Mouse (Mus musculus): ENCODE results near the gene Dr1. TPM values are rescaled to one million over a fixed set of nuclear protein-coding genes. Genes with fewer than 3 reads are reported as not detected.
"Not testable (repeated sequence)": the region's sequence is repeated elsewhere in the genome, so short reads cannot be mapped to it uniquely, and the experiment has no call there.

Gene Dr1
- polyA plus RNA-seq (2016; fragmentation: Nextera tagmentation; extraction: Ambion mirVana): 55.8 and 57.5 TPM in 2 replicates

DNA sequence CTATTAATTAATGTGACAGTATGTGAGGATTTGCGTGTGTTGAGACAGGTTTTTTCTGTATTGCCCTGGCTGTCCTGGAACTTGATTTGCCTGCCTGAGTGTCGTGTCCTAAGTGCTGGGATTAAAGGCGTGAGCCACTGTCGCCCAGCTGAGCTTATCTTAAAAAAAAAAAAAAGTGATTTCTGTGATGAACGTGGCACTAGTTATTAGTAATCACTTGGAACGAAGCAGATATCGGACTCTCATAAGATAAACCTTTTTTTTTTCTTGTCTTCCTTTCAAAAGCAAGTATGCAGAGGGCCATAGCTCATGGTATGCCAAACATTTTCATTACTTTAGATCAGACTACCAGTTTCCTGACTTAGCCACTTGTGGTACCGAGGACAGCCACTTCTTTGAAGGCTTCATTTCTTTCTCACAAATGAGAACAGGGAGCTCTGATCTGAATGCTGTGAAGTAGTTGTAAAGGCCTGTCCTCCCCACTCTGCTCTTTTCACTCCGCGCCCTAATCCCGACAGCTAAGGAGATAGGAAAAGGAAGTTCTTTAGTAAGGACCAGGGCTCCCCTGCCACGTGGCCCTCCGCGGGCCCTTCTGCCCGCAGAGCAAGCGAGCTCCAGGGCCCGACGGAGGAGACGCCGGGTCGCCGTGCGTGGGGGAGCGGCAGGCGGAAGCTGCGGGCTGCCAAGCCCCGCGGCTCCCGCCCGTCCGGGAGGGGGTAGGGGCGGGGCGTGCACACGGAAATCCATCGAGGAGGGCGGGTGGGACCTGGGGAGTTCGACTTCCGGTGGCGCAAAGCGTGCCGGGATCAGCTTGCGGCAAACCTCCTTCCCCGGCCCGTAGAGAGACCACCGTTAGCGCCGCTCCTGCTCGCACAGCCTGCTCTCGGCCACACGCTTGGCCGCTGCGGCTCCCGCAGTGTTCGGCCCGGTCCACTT, at the start of gene Dr1:
Dr1 (plus strand) TSS at position 771 of the 936 bp plus-strand sequence.
- 3% methylated on average over 46 of the region's 55 CpGs for whole genome bisulfite sequencing
- peak within 1 kb of the TSS; percentile 96 for H3K4me2 ChIP-seq (replicated peaks)
- no peaks in the 10 kb centered on the region for H3K27me3 ChIP-seq
- peak within 1 kb of the TSS; percentile 92 for H3K4me3 ChIP-seq
- peak; percentile 98 for ATAC-seq (ENCODE audit: low FRiP score, low read depth)
- peaks cover 27% of the 10 kb centered on the region for H3K4me1 ChIP-seq
- H3K36me3 ChIP-seq: 0 out of 2 replicates have a peak, but pooled peaks cover 6% of the 10 kb centered on the region
- no peaks in the 10 kb centered on the region for H3K9me3 ChIP-seq
- H3K9ac ChIP-seq (replicated peaks): peak within 1 kb of the TSS; percentile 93
- peak within 1 kb of the TSS; percentile 95 for H3K27ac ChIP-seq (replicated peaks)

DNA sequence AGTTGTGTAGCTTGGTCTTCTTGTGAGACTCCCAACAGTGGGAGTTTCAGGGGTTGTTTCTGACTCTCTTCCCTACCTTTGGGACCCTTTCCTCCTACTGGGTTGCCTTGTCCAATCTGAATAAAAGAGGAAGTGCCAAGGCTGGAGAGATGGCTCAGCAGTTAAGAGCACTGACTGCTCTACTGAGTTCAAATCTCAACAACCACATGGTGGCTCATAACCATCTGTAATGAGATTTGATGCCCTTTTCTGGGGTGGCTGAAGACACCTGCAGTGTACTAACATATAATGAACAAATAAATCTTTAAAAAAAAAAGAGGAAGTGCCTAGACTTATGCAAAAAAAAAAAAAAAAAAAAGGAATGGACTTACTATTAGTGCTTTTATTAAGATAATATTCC, 44.6 kb upstream of the Dr1 start:
- H3K4me3 ChIP-seq: no peak overlapping the region
- H3K36me3 ChIP-seq: no peaks in the 10 kb centered on the region
- no peak overlapping the region for H3K27ac ChIP-seq (replicated peaks)
- H3K27me3 ChIP-seq: no peaks in the 10 kb centered on the region
- no peak for ATAC-seq (ENCODE audit: low FRiP score, low read depth)
- no peaks in the 10 kb centered on the region for H3K4me1 ChIP-seq
- no peak overlapping the region for H3K4me2 ChIP-seq (replicated peaks)
- H3K9me3 ChIP-seq: no peaks in the 10 kb centered on the region
- H3K9ac ChIP-seq (replicated peaks): no peak overlapping the region

DNA sequence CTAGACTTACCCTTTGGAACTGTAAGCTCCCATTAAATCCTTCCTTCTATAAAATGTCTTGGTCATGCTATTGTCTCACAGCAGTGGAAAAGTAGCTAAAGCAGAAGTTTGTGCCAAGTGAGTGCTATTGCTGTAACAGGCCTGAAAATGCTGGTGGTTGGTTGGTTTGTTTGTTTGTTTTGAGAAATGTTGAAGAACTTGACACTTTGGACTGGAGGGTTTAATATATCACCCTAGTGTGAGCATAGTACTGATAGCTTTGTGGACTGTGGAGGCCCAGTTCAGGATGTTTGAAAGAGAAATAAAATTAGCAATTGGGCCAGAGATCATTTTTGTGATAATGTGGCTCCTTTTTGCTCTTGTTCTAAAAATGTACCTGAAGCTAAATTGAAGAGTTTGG, 42.5 kb upstream of the Dr1 start:
- no peaks in the 10 kb centered on the region for H3K27me3 ChIP-seq
- H3K4me2 ChIP-seq (replicated peaks): no peak overlapping the region
- no peak overlapping the region for H3K4me3 ChIP-seq
- no peaks in the 10 kb centered on the region for H3K4me1 ChIP-seq
- no peaks in the 10 kb centered on the region for H3K36me3 ChIP-seq
- ATAC-seq (ENCODE audit: low FRiP score, low read depth): no peak
- H3K9me3 ChIP-seq: no peaks in the 10 kb centered on the region
- no peak overlapping the region for H3K27ac ChIP-seq (replicated peaks)
- no peak overlapping the region for H3K9ac ChIP-seq (replicated peaks)

DNA sequence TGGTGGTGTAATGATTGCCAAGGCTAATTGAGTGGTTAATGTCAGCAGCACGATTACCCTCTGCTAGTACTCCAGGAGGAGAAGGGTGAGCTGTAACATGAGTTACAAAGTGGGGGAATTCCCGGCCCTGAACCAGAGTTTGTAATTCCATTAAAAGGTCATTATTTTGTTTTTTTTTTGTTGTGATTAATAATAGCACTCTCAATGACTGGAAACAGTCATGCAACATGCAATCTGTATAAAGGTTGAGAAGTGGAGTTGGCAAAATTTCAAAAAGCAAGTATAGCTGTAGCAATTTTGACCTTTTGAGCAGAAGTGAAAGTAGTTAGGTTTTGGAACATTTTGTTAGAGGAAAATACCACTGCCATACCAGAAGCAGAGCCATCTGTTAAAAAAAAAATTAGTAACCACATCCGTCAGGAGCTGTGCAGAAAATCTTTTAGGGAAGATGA, 22.4 kb upstream of the Dr1 start:
- Histone ChIP-seq H3K4me1 (no peaks in the 10 kb centered on the region), H3K27ac (replicated peaks) (no peak overlapping the region), H3K27me3 (no peaks in the 10 kb centered on the region), H3K9ac (replicated peaks) (no peak overlapping the region), H3K9me3 (no peaks in the 10 kb centered on the region), H3K4me2 (replicated peaks) (no peak overlapping the region), H3K4me3 (no peak overlapping the region), H3K36me3 (no peaks in the 10 kb centered on the region)
- ATAC-seq (ENCODE audit: low FRiP score, low read depth): no peak
- WGBS: 77% methylated on average over 3 of the region's 3 CpGs

DNA sequence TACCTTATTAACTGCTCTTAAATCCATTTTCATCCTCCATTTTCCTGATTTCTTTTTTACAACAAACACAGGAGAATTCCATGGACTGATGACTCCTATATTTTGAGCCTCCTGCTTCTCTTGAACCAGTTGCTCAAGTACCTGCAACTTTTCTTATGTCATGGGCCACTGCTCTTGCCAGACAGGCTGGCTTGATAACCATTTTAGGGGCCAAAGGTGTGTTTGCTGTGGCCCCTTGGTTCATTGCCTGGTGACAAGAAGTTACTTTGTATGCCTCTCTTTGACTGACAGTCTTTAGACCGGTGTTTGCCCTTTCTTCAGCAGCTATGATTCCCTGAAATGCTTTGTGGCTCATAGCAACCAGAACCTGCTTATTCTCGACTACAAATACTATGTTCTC, 18.7 kb upstream of the Dr1 start:
- no peaks in the 10 kb centered on the region for H3K27me3 ChIP-seq
- H3K36me3 ChIP-seq: no peaks in the 10 kb centered on the region
- WGBS: 63% methylated on average over 2 of the region's 2 CpGs
- H3K9ac ChIP-seq (replicated peaks): no peak overlapping the region
- H3K4me3 ChIP-seq: no peak overlapping the region
- H3K9me3 ChIP-seq: no peaks in the 10 kb centered on the region
- H3K4me2 ChIP-seq (replicated peaks): no peak overlapping the region
- H3K27ac ChIP-seq (replicated peaks): no peak overlapping the region
- ATAC-seq (ENCODE audit: low FRiP score, low read depth): no peak
- H3K4me1 ChIP-seq: no peaks in the 10 kb centered on the region

DNA sequence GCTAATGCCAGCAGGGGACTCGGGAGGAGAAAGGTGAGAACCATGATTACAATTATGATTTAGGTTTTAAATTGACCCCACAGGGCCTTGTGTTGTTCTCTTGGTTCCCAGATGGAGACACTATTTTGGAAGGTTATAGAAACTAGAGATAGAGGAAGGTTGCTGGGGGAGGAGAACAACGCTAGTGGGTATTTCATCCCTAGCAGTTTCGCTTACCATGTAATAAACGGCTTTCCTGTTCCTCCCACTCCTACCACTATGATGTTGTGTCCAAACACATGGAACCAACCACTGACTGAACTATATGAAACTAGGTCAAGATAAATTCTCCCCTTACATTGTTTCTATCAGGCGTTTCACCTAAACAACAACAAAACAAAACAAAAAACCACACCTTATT, 13.4 kb upstream of the Dr1 start:
- no peaks in the 10 kb centered on the region for H3K27me3 ChIP-seq
- no peaks in the 10 kb centered on the region for H3K4me1 ChIP-seq
- H3K9ac ChIP-seq (replicated peaks): no peak overlapping the region
- no peak overlapping the region for H3K27ac ChIP-seq (replicated peaks)
- H3K4me3 ChIP-seq: no peak overlapping the region
- H3K36me3 ChIP-seq: no peaks in the 10 kb centered on the region
- no peak for ATAC-seq (ENCODE audit: low FRiP score, low read depth)
- H3K4me2 ChIP-seq (replicated peaks): no peak overlapping the region
- 86% methylated on average over 5 of the region's 5 CpGs for WGBS
- no peaks in the 10 kb centered on the region for H3K9me3 ChIP-seq

DNA sequence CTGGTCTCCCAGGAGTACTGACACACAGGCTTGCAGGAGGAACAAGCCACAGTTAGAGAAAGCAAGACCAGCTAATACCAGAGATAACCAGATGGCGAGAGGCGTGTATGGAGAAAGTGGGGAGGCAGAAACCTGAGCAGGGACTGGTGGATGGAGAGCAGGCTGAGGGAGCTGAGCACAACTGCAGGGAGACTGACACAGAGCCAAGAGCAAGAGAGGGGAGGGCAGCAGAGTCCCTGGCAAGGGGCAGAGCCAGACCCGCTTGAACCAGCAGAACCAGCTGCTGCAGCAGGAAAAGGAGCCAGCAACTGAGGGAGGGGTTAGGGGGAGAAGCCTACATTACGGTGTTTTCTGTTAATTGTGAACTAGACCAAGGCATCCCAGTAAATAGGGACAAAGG, 6.0 kb upstream of the Dr1 start:
- no peak for ATAC-seq (ENCODE audit: low FRiP score, low read depth)
- Histone ChIP-seq H3K27me3 (no peaks in the 10 kb centered on the region), H3K27ac (replicated peaks) (no peak overlapping the region), H3K9ac (replicated peaks) (no peak overlapping the region), H3K4me3 (no peak overlapping the region), H3K4me1 (0 out of 2 replicates have a peak, but pooled peaks cover under 1% of the 10 kb centered on the region), H3K36me3 (no peaks in the 10 kb centered on the region), H3K9me3 (no peaks in the 10 kb centered on the region), H3K4me2 (replicated peaks) (no peak overlapping the region)
- WGBS: 53% methylated on average over 4 of the region's 4 CpGs

DNA sequence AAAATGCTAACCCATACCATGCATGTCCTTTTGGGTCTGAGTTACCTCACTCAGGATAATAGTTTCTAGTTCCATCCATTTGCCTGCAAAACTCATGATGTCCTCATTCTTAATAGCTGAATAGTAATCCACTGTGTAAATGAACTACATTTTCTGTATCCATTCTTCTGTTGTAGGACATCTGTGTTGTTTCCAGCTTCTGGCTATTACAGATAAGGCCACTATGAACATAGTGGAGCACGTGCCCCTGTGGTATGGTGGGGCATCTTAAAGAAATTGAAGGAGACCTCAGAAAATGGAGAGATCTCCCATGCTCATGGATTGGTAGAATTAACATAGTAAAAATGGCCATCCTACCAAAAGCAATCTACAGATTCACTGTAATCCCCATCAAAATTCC, 4.9 kb upstream of the Dr1 start:
- not testable (repeated sequence) for H3K4me2 ChIP-seq (replicated peaks); H3K9me3 ChIP-seq; ATAC-seq (ENCODE audit: low FRiP score, low read depth); H3K27ac ChIP-seq (replicated peaks); H3K27me3 ChIP-seq; H3K4me3 ChIP-seq; H3K4me1 ChIP-seq; H3K36me3 ChIP-seq; H3K9ac ChIP-seq (replicated peaks)
- 76% methylated on average over 1 of the region's 1 CpGs for WGBS

DNA sequence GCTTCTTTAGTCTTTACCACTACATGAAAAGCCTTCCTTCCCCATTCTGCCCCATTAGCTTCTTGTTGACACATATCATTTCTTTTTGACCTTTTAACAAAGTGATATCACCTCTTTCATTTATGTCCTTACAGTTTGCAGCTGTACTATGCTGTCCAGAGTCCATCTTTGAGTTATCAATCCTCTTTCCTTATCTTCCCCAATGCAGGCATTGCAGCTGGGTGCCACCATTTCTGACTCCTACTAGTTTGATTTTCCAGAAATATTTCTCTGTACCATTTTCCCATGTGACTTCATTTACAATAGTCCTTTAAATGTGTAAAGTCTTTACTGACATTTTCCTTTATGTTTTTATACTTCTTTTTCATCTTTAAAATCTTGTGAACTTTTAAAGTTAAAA, 1.7 kb upstream of the Dr1 start:
- Histone ChIP-seq H3K4me1 (peaks cover 25% of the 10 kb centered on the region), H3K4me2 (replicated peaks) (no peak overlapping the region), H3K4me3 (no peak overlapping the region), H3K27me3 (no peaks in the 10 kb centered on the region), H3K36me3 (no peaks in the 10 kb centered on the region), H3K27ac (replicated peaks) (no peak overlapping the region), H3K9me3 (no peaks in the 10 kb centered on the region), H3K9ac (replicated peaks) (no peak overlapping the region)
- ATAC-seq (ENCODE audit: low FRiP score, low read depth): no peak

DNA sequence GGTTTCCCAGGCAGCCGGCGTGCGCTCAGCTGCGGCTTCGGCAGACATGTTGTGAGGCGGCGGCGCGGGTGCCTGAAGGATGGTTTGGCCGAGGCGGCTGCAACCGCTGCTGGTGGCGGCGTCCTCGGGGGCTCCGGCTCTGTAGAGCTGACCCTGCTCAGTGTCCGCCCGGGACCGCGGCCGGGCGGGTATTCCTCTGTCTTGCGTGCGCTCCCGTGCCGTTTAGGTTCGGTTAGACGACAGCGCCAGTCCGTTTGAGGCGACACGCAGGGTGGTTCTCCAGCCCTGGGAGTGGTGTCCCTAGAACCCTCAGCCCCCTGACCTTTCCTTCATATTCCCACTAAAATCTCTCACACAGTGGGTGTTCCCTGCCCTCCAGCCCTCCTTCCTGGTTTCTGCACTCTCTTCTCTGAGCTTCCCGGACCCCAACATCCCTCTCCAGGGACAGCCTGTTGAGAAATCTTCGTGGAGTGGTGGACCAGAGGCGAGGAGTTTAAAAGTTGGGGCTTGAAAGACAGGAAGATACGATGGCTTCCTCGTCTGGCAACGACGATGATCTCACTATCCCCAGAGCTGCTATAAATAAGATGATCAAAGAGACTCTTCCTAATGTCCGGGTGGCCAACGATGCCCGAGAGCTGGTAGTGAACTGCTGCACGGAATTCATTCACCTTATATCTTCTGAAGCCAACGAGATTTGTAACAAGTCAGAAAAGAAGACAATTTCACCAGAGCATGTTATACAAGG, 540 bp downstream of the Dr1 start:
- Histone ChIP-seq H3K4me2 (replicated peaks) (peak overlapping the region; percentile 96), H3K4me3 (peak overlapping the region; percentile 92), H3K27ac (replicated peaks) (peak overlapping the region; percentile 95), H3K9ac (replicated peaks) (peak overlapping the region; percentile 93), H3K4me1 (peaks cover 27% of the 10 kb centered on the region), H3K9me3 (no peaks in the 10 kb centered on the region), H3K27me3 (no peaks in the 10 kb centered on the region), H3K36me3 (0 out of 2 replicates have a peak, but pooled peaks cover 6% of the 10 kb centered on the region)
- under 1% methylated on average over 44 of the region's 44 CpGs for WGBS
- peak; percentile 84 for ATAC-seq (ENCODE audit: low FRiP score, low read depth)

DNA sequence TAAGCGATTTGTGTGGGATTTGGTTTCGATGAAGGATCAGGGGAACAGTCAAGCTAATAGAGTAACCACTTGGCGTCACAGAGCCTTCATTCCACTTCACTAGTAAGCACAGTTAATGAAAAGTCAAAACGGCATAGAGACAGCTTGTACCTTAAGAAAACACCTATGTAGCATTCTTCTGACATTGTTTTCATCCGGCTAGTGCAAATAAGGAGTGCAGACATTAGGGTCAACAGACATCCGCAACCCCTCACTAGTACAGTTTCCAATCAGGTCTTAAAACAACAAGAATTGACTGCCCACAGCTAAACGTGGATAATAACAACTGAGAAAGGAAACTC, 1.1 kb downstream of the Dr1 start:
- peak overlapping the region; percentile 92 for H3K4me3 ChIP-seq
- no peaks in the 10 kb centered on the region for H3K9me3 ChIP-seq
- WGBS: 23% methylated on average over 7 of the region's 7 CpGs
- H3K36me3 ChIP-seq: 0 out of 2 replicates have a peak, but pooled peaks cover 6% of the 10 kb centered on the region
- no peak for ATAC-seq (ENCODE audit: low FRiP score, low read depth)
- H3K9ac ChIP-seq (replicated peaks): peak overlapping the region; percentile 93
- no peaks in the 10 kb centered on the region for H3K27me3 ChIP-seq
- peaks cover 27% of the 10 kb centered on the region for H3K4me1 ChIP-seq
- no peak overlapping the region for H3K27ac ChIP-seq (replicated peaks)
- peak overlapping the region; percentile 96 for H3K4me2 ChIP-seq (replicated peaks)

DNA sequence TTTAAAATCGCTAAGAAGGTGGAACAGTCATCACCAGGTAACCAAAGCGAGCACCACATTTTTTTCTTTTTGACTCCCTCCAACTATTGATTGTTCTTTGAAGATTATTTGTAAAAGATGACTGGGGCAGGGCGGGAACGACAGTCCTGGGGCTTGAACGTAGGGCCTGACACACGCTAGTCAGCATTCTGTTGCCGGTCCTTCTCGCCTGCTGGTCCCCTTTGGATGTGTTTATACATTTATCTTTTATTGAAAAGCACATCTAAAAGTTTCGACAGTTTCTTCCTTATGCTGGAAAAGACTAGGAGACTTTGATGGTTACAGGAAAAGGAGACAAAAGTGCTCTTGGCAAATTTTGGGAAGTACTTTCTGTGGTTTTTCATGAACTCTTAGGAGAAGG, 1.7 kb downstream of the Dr1 start:
- Histone ChIP-seq H3K27ac (replicated peaks) (no peak overlapping the region), H3K9ac (replicated peaks) (peak overlapping the region; percentile 93), H3K4me1 (peaks cover 27% of the 10 kb centered on the region), H3K4me2 (replicated peaks) (peak overlapping the region; percentile 96), H3K27me3 (no peaks in the 10 kb centered on the region), H3K9me3 (no peaks in the 10 kb centered on the region), H3K4me3 (peak overlapping the region; percentile 92), H3K36me3 (0 out of 2 replicates have a peak, but pooled peaks cover 6% of the 10 kb centered on the region)
- no peak for ATAC-seq (ENCODE audit: low FRiP score, low read depth)
- 55% methylated on average over 9 of the region's 9 CpGs for WGBS

All from midbrain, embryonic 12.5 days (tissue).